Mouse (Mus musculus) cerebellum, adult 11-12 months (tissue): ENCODE data around the gene Nmt1.

Experiments used
- DNase-seq: peaks from one replicate; pipeline ENCODE4 v3.0.0; 2022

Nmt1 gene

DNA sequence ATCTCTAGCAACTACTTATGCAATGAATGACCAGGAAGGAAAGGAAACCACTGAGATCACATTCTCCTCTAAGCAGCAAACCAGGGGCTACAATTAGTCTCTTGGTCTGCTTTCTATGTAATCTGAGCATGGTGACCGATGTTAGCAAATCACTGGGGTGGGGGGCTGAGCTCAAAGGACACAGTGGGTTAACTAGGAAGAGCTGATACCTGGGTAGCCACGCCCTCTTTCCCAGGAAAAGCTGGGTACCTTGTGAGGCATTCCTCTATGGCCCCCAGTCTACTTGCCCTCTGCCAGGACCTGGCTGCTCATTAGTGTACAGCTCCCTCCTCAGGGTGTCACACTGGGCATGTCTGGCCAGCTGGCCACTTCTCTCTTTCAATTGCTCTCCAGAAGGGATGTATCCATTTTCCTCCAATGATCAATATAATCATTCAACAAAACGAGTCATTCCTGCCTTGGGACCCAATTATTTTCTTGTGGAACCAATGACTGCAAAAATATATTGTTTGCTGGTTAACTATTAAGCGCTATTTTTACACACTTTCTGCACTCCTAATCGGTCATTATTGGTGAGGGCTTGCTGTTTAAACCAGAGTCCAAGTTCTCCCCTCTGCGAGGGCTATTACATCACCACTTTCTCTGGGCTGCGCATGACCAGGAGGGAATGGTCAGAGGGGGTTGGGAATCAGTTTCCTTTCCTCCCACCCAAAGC, 21.5 kb upstream of the Nmt1 start:
- no peak for DNase-seq

DNA sequence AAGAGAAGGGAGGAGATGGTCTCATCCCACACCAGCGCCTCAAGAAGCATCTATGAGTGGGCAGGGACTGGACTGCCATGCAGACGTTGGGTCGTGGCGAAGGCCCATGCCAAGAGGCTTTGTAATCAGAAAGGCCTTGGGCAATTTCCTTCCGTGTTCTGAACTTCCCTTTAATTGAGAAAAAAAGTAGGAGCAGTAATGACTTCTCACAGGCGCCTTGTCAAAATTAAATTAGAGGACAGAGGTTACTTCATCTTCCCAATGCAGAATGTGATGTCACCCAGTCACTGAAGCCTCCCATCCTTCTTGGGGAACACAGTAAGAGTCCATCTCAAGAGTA, 21.0 kb upstream of the Nmt1 start:
- no peak for DNase-seq

DNA sequence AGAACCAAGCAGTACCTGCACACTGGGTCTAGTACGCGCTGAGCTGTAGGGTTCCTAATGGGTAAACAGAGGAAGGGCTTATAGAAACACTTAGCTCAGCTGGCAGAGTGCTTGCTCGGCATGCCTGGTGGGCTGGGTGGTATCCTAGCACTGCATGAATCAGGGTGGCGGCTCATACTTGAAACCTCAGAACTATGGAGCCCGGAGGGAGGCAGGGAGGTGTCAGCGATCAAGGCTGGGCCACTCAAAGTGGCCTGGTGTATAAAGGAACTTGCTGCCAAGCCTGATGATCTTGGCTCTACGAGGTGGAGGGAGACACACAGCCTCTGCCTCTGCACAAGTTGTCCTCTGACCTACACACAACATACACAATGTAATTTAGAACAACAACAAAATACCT, 19.4 kb upstream of the Nmt1 start:
- DNase-seq = no peak

DNA sequence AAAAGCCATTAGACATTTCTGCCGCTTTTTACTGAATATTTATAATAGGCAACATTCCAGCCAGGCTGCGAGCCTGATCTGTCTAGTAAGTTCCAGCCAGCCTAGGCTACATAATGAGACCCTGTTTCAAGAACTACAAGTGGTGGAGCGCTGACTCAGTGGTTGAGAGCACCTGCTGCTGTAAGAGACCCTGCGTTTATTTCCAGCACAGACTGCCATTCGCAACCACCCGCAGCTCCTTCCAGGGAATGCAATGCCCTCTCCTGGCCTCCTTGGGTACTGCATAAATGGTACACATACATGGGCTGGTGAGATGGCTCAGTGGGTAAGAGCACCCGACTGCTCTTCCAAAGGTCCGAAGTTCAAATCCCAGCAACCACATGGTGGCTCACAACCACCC, 18.8 kb upstream of the Nmt1 start:
- DNase-seq = no peak

DNA sequence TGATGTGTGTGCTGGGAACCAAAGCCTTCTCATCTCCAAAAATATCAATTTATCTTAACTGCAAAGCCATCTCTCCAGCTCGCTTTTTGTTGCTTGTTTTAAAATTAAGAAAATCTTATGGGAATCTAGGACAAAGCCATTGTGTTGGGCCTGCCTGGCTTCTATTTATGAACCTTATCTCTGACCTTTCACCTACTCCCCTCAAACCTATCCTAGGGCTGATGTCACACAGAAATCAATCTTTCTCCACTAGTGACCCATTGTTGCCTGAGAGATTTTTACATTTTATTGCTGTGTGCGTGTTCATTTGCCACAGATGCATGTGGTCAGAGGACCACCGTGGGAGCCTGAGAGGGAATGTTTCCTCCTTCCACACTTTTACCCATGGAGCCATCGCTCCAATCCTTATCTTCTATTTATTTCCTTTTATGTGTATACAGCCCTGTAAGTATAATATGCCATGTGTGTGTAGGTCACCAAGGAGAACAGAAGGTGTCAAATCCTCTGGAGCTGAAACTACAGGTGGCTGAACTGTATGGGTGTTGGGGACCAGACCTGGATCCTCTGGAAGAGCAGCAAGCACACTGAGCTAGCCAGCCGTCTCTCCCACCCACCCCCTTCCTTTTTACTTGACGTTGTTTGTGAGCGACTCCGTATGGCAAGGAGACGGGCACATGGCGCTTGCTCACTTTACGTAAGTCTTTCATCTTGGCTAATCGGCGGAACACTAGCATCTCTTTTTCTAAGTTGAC, 17.4 kb upstream of the Nmt1 start:
- no peak for DNase-seq

DNA sequence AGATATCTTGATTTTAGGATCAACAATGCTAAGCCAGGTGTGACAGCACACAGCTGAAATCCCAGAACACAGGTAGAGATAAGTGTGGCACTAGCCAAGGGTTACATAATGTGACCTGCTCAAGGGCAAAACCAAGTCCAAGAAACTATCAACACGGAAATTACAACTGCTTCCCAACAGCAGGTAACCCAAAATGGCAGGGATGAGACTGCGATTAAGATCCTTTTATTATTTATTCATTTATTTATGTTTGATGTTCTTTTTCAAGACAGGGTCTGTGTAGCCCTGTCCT, 16.8 kb upstream of the Nmt1 start:
- no peak for DNase-seq

DNA sequence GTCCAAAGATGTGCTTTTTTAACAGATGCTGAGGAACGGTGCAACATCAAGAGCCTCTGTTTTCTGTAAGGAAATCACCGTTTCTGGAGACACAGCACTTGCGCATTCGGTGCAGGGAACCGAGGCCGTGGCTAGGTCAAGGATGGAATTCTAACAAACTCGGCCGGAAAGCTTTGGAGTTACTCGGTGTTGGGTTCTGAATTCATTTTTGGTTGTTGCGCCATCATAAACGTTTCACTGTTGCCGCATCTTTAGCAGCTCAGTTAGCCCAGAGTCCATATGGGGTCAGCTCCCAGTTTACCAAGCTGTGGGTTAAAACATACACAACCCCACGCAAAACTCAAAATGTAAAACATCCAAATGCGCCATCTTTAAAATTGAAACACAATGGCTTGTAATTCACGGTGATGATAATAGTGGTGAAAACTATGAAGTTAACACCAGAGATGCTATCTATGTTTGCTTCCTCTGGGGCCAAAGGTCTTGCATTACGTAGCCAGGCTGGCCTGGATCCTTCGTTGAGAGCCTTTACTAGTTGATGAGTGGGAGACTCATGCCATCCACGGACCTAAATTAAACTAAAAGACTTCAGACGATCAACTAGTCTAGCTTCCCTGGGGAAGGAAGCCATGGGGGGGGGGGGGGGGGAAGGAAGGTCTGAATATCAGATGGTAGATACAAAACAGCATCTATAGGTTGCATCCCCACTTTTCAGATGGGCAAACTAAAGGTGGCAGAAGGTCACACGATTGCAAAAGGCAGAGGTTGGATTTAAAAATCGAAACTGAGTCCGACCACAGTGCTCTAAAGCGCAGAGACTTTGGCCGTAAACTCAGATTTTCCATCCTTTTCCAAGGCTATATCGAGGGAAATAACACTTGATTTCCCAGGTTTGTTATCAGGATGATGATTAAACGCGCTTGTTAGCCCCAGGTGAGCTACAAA, 11.8 kb upstream of the Nmt1 start:
- DNase-seq = no peak

DNA sequence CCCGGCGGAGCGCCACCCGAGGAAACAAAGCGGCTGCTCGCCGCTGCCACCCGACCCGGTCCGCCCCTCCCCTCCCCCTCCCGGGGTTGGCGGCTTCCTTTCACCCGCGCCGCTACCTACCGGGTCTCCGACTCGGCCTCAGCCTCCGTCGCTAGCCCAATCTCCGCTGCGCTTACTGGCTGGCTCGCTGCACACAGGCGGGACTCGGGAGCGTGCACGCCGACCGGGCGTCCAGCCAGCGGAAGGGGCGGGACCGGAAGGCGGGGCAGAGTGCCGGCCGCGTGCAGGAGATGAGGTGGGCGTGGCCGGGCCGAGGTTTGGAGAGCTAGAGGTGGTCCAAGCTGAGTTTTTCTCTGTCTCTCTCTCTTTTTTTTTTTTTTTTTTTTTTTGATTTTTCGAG, 11.1 kb upstream of the Nmt1 start:
- DNase-seq = peak; percentile 97

DNA sequence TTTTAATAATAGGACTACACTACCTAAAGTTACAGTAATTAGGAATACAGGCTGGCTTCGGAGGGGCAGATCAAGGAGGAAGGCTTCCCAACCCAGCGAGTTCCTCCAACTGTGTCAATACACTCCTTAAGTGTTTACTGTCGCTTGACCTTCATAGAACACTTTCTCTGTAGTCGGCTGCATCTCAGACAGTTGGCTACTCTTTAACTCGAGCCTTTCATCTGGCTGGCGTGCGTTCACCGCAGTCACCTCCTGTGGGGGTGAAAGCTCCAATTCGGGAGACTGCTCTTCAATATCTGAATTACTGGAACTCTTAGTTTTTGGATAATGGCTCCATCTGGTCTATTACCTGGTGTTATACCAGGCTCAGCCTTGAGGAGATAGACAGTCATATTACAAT, 10.3 kb upstream of the Nmt1 start:
- DNase-seq = no peak

DNA sequence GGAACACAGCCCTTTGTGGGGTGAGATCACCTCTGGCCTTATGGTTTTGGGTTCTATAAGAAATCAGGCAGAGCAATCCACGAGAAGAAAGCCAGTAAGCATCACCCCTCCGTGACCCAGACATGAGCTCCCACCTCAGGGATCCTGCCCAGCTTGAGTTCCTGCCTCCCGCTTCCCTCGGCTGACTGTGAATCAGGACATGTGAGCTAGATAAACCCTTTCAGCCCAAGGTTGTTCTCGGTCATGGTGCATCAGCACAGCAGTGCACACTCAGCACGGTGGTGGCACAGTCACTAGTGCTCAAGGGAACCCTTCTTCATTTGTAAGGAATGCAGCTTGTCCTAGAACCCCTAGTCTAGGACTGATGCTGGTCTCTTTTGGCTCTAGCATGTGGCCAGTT, 9.1 kb upstream of the Nmt1 start:
- no peak for DNase-seq

DNA sequence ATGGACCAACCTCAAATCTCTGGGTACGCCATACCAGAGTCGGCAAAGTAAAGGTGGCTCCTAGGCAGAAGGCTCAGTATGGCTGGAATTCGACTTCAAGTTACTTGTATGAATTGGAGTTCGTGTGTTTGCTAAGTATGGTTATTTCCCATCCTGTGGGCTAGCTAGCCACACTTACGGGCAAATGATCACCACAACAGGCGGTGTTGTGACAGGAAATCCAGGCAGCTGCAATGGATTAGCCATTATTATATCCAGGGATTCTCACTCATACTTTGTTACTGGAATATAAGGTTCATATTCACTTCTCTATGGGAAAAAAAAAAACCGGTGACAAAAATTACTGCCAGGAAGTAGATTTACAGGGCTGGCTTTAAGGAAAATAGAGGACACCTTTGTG, 8.7 kb upstream of the Nmt1 start:
- no peak for DNase-seq

DNA sequence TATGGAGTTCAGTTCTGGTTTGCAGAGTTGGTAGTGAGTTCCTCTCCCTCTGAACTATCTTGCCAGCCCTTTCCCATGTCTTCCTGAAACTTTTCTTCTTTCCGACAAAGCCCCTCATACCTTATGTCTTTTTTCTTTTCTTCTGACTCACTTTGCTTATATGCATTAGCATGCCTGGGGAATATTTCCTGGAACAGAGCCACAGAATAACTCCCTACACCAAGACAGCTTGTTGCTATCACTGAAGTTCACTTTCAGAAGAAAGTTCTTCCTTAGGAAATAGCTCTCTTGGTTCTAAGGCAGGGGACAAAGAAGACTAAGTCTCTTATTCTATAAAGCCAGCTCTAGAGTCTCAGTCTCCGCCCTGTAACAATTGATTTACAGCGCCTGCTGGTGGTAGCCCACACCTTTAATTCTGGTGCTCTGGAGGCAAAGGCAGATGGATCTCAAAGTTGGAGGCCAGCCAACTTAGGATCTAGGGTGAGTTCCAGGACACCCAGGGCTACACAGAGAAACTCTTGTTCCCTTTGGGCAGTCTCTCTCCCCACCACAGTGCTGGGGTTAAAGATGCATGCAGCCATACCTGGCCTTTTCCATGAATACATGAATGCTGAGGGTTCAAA, 7.2 kb upstream of the Nmt1 start:
- no peak for DNase-seq

DNA sequence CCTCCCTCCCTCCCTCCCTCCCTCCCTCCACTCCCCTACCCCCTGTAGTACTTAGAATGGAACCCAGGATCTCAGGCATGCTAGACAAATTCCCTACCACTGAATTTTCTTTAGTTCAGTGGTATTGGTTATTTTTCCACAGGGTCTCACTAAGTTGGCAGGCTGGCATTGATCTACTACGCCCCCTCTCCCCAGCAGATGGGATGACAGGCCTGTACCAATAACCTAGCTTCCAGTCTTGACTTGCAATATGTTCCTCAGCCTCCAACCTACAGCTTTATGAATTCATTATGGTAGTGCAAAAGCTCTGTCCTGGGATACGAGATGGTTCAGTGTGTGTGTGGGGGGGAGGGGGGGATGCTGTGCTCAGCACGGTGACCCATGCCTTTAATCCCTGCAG, 4.0 kb upstream of the Nmt1 start:
- no peak for DNase-seq

DNA sequence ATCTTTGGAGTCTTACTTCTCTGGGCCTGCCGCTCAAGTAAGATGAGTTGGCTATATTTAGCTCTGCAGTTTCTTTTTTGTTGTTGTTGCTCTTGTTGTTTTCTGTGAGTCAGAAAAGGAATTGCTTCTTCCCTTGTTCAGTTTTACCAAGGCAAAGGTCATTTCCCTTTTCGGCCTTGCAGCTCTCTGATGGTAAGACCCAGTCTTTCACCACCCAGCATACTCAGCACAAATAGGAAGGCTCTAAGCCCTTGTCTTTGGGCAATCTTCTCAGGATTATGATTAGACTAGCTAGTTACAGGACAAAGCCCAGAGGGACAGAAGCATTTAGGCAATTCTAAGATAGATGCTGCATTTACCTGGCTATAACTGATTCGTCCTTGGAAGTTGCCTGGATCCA, 1.1 kb upstream of the Nmt1 start:
- no peak for DNase-seq

DNA sequence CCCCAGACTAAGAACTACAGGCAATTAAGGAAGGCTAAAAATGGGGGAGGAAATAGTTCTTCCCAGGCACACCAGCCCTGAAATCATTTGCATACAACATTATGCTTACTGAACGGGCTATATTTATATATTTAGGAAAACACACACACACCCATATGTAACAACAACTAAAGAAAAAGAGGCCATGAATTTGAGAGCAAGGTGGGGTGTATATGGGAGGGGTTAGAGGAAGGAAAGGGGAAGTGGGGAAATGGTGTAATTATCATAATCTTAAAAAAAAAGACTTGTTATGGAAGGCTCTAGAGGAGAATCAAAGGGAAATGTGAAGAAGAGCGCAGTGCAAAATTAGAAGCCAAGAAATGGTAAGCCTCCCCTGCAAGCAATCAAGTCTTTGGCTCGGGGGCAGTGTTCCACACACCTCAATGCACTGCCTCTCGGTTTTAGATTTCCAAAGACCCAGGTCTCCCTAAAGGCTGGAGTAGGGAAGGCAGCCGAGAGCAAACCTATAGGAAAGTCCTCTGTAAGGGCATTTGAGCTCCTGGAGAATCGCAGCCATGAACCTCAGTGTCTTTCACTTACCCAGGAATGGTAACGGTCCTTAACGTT, 317 bp upstream of the Nmt1 start:
- no peak for DNase-seq

DNA sequence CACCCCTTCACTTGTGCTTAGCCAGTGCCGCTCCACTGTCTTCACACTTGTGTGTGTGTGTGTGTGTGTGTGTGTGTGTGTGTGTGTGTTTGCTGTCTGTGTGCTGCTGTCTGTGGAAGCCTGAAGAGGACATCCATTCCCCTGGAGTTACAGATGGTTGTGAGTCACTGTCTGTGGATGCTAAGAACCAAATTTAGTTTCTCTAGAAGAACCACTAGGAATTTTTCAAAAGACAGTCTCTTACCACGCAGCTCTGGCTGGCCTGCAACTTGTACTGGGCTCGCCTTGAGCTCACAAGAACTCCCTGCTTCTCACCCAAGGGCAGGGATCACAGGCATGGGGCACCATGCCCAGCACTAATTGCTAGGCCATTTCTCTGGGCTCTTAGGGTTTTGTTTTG, 5.0 kb downstream of the Nmt1 start:
- no peak for DNase-seq

DNA sequence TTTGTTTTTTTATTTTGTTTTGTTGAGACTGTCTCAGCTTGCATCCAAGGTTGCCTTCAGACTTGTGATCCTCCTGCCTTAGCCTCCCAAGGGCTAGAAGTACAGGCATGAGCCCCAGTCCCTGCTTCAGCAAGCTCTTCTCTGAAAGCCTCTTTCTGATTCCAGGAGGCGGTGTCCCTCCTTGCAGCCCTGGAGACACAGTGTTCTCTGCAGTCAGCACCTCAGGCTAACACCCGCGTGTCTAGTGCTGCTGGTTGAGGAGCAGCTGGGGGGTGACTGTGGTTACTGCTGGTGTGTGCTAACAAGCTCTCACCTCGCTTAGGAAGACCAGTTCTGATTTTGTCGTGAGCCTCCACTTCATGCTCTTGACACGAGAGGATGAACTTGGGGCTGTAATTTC, 7.0 kb downstream of the Nmt1 start:
- no peak for DNase-seq

DNA sequence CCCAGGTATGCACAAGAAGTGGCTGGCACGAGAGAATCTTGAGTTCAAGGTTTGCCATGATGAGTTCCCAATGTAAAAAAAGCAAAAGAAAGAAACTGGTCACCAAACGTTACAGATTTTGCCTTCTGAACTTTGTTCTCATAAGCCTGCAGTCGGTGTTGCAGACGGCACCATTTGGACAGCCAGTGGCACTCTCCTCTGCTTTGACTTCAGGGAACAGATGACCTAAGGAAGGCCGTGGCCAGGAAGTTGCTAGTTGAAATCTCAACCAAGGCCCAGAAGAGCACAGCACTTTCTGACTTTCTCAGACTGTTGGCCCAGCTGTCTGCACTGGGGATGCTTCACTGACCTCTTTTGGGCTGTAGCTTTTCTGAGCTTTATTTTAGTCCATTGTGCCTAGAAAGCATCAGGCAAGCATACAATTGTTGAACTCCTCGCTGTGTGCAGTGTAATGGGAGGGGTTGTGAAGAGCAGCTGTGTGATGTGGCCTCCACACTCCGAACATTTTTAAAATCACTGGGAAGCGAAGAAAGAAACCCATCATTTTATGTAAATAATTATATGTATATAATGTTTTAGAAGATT, 9.0 kb downstream of the Nmt1 start:
- no peak for DNase-seq

DNA sequence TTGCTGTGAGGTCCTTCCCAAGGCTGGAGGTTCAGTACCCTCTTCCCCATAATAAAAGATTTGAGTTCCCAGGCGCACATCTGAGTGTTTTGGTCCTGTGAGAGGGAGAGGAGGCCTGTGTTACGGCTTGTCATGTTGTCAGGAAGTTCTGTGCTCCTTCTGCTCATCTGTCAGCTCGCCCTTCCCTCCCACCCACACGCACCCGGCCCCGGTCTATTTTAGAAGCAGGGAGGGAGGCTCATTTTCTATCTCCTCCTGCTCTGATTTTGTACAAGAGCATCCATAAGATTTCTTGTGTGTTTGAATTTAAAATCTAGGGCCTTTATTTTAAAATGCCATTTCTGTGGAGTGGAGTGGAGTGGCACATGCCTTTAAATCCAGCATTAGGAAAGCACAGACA, 10.0 kb downstream of the Nmt1 start:
- DNase-seq = no peak

DNA sequence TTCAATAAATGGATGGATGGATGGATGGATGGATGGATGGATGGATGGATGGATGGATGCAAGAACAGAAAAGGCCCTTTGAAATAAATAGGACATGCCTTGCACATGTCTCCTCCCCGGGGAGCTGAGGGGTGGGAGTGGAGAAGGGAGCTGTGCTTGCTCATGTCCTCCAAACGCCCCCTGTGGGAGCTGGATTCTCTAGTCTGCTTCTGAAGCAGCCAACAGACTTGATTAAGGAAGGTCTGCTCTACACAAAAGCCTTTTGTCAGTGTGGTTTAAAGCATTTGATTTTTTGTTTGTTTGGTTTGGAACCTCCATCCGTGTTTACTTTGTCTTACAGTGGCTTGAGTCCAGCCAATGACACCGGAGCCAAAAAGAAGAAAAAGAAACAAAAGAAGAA, 14.8 kb downstream of the Nmt1 start:
- DNase-seq = no peak

DNA sequence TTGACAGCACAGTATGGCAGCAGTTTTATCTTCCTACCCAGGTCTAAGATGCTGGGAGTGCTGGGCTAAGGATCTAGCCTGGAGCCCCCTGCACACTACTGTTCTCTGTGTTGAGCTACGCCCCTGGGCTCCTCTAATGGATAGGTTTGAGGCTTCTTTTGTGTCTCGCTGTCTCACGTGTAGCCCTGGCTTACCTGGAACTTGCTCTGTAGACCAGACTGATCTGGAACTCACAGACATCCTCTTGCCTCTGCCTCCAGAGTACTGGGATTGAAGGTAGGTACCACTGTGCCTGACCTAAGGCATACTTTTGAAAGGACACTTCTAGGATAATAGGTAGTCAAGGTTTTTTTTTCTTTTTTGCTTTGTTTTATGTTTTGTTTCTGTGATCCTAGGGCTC, 16.0 kb downstream of the Nmt1 start:
- no peak for DNase-seq

DNA sequence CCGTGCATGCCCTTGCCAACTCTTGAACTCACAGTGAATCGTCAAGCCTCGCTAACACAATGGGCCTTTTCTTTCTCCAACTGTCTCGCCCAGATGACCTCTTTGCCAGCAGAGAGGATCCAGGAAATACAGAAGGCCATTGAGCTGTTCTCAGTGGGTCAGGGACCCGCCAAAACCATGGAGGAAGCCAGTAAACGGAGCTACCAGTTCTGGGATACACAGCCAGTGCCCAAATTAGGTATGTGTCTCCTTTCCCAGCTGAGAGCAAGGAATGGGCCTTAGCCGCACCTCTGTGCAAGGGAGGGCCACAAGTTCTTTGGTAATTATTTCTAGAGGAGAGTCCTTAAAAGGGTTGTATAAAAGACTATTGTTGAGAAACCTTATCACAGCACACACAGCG, 18.3 kb downstream of the Nmt1 start:
- no peak for DNase-seq

DNA sequence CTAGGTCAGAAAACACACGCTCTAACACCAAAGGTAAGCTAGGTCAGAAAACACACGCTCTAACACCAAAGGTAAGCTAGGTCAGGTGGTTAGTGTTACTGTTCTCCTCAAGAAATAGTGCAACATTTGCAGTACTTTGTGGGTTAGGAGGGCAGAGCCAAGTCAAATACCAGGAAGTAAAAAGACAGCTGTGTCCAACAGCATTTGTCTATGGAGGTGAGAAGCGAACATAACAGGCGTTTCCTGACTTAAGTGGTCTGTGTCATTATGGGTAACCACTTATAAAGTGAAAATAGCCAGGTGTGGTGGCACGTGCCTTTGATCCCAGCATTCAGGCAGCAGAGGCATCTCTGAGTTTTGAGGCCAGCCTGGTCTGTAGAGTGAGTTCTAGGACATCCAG, 21.6 kb downstream of the Nmt1 start:
- no peak for DNase-seq
